Mouse (Mus musculus): ENCODE measurements around the gene Plin2.

GRCm38 (mm10) chr4:86622116-86622515 is 47.7 kb downstream of the Plin2 start:
- TF ChIP-seq GATA1 (IDR thresholded peaks at IDR 0.05; ENCODE audit: low read length) (no peak), TAL1 (IDR thresholded peaks at IDR 0.05; ENCODE audit: low read length) (no peak)
